8 mouse cellular contexts compared by ENCODE assay signal in genomic region chr2:72149059-72149458, GRCm38 (mm10).
DNase-seq lines count a peak whose midpoint lies in the region; ATAC-seq and TF ChIP-seq lines count a peak whose summit lies in the region.

No protein-coding gene starts in this region.

- H3K9ac ChIP-seq in midbrain, embryonic 14.5 days (replicated peaks; ENCODE audit: low read length) = no peak overlapping the region
- no peak overlapping the region for H3K9ac ChIP-seq in midbrain, embryonic 16.5 days (ENCODE audit: low read depth, low read length)
- no peak overlapping the region for H3K9ac ChIP-seq in hindbrain, postnatal 0 days (replicated peaks; ENCODE audit: low read length)
- H3K9ac ChIP-seq in liver, embryonic 14.5 days (replicated peaks) = no peak overlapping the region

- no peak overlapping the region for H3K4me2 ChIP-seq in midbrain, embryonic 14.5 days (ENCODE audit: low read length)
- no peak overlapping the region for H3K4me2 ChIP-seq in midbrain, embryonic 16.5 days (ENCODE audit: low read length)
- H3K4me2 ChIP-seq in hindbrain, postnatal 0 days (ENCODE audit: low read depth, low read length) = no peak overlapping the region
- H3K4me2 ChIP-seq in liver, embryonic 14.5 days (ENCODE audit: low read depth) = no peak overlapping the region

- WGBS in midbrain, embryonic 14.5 days = 25% methylated on average over 4 of the region's 4 CpGs
- 24% methylated on average over 4 of the region's 4 CpGs for WGBS in midbrain, embryonic 16.5 days
- 29% methylated on average over 4 of the region's 4 CpGs for WGBS in hindbrain, postnatal 0 days
- WGBS in liver, embryonic 14.5 days (ENCODE audit: insufficient replicate concordance) = 20% methylated on average over 4 of the region's 4 CpGs

- TF ChIP-seq CTCF in hindbrain, postnatal 0 days (IDR thresholded peaks at IDR 0.05; ENCODE audit: low read depth) = peak; percentile 75
- TF ChIP-seq CTCF in liver, embryonic 14.5 days (IDR thresholded peaks at IDR 0.05; ENCODE audit: low read depth) = peak; percentile 27; the same call in 1 of the 2 replicates

- peak; percentile 59 to 91 for DNase-seq in adrenal gland, adult (ENCODE audit: inconsistent age in 2 of 2, low spot score in 1 of 2)
- no peak for DNase-seq in adrenal gland, adult 8-10 months
- peak; percentile 91 for DNase-seq in midbrain, embryonic 14.5 days
- peak; percentile 42 for DNase-seq in cerebellum, adult 9-11 months
- DNase-seq in hindbrain, postnatal 0 days (ENCODE audit: low spot score) = peak; percentile 85
- no peak for DNase-seq in liver, embryonic 14.5 days (ENCODE audit: low read depth in 3 of 3, low spot score in 3 of 3)
- DNase-seq in spleen, postnatal 36 days (ENCODE audit: low spot score in 2 of 2) = peak; percentile 34 to 61

- TF ChIP-seq EP300 in liver, embryonic 14.5 days (IDR thresholded peaks at IDR 0.05; ENCODE audit: low read depth) = no peak

- no peak overlapping the region for H3K27ac ChIP-seq in midbrain, embryonic 14.5 days (replicated peaks; ENCODE audit: low read depth, low read length)
- no peak overlapping the region for H3K27ac ChIP-seq in midbrain, embryonic 16.5 days (ENCODE audit: low read length)
- no peak overlapping the region for H3K27ac ChIP-seq in hindbrain, postnatal 0 days
- H3K27ac ChIP-seq in liver, embryonic 14.5 days = no peak overlapping the region

- ATAC-seq in midbrain, embryonic 14.5 days (ENCODE audit: low FRiP score, low TSS enrichment) = no peak
- no peak for ATAC-seq in midbrain, embryonic 16.5 days
- no peak for ATAC-seq in hindbrain, postnatal 0 days
- no peak for ATAC-seq in liver, embryonic 14.5 days (ENCODE audit: insufficient read depth)

- H3K36me3 ChIP-seq in midbrain, embryonic 14.5 days (ENCODE audit: control insufficient read depth, insufficient read depth, low read length) = no peaks in the 10 kb centered on the region
- no peaks in the 10 kb centered on the region for H3K36me3 ChIP-seq in midbrain, embryonic 16.5 days (ENCODE audit: control insufficient read depth, insufficient read depth, low read length)
- no peaks in the 10 kb centered on the region for H3K36me3 ChIP-seq in hindbrain, postnatal 0 days (ENCODE audit: insufficient read depth, low read length)
- H3K36me3 ChIP-seq in liver, embryonic 14.5 days (replicated peaks; ENCODE audit: control insufficient read depth, insufficient read depth, low read depth) = no peaks in the 10 kb centered on the region

- no peaks in the 10 kb centered on the region for H3K27me3 ChIP-seq in midbrain, embryonic 14.5 days (ENCODE audit: control insufficient read depth, insufficient read depth, low read length)
- no peaks in the 10 kb centered on the region for H3K27me3 ChIP-seq in midbrain, embryonic 16.5 days (ENCODE audit: control insufficient read depth, insufficient read depth, low read depth, low read length)
- no peaks in the 10 kb centered on the region for H3K27me3 ChIP-seq in hindbrain, postnatal 0 days (ENCODE audit: insufficient read depth, low read length)
- no peaks in the 10 kb centered on the region for H3K27me3 ChIP-seq in liver, embryonic 14.5 days (ENCODE audit: control insufficient read depth, insufficient read depth, low read length)

- H3K4me1 ChIP-seq in midbrain, embryonic 14.5 days (ENCODE audit: control insufficient read depth, insufficient read depth, low read length) = no peaks in the 10 kb centered on the region
- peaks cover 3% of the 10 kb centered on the region; the same call in 1 of the 2 replicates for H3K4me1 ChIP-seq in midbrain, embryonic 16.5 days (ENCODE audit: control insufficient read depth, insufficient read depth, low read length)
- no peaks in the 10 kb centered on the region for H3K4me1 ChIP-seq in hindbrain, postnatal 0 days (ENCODE audit: insufficient read depth, low read length)
- peaks cover 0 to 13% of the 10 kb centered on the region in 2 experiments; a peak in 2 of 4 replicates for H3K4me1 ChIP-seq in liver, embryonic 14.5 days (replicated peaks; ENCODE audit: control insufficient read depth in 2 of 2, insufficient read depth in 2 of 2, low read length in 1 of 2)

- H3K4me3 ChIP-seq in midbrain, embryonic 14.5 days (replicated peaks; ENCODE audit: low read depth, low read length) = no peak overlapping the region
- H3K4me3 ChIP-seq in midbrain, embryonic 16.5 days (ENCODE audit: low read depth, low read length) = no peak overlapping the region
- no peak overlapping the region for H3K4me3 ChIP-seq in hindbrain, postnatal 0 days (ENCODE audit: low read length)
- H3K4me3 ChIP-seq in liver, embryonic 14.5 days (ENCODE audit: insufficient read depth in 1 of 2, low read depth in 2 of 2, low read length in 2 of 2) = no peak overlapping the region

- H3K9me3 ChIP-seq in midbrain, embryonic 14.5 days (ENCODE audit: control insufficient read depth, low read length) = no peaks in the 10 kb centered on the region
- no peaks in the 10 kb centered on the region for H3K9me3 ChIP-seq in midbrain, embryonic 16.5 days (replicated peaks; ENCODE audit: control insufficient read depth, low read length, poor library complexity, severe bottlenecking)
- H3K9me3 ChIP-seq in hindbrain, postnatal 0 days (ENCODE audit: low read length) = no peaks in the 10 kb centered on the region
- no peaks in the 10 kb centered on the region for H3K9me3 ChIP-seq in liver, embryonic 14.5 days (ENCODE audit: control insufficient read depth, low read length)

Comparison
In these comparisons a context has a peak if more than half of its experiments do, and no peak if none do; other contexts are left out.
1. DNase-seq: peak in adrenal gland, adult (2 of 2), midbrain, embryonic 14.5 days (single experiment), cerebellum, adult 9-11 months (single experiment), hindbrain, postnatal 0 days (single experiment) and spleen, postnatal 36 days (2 of 2); none in adrenal gland, adult 8-10 months (single experiment) and liver, embryonic 14.5 days (0 of 3).